Mouse (Mus musculus): ENCODE measurements around the gene Bsn. TPM values are rescaled to one million over a fixed set of nuclear protein-coding genes. Genes with fewer than 3 reads are reported as not detected.

Gene Bsn
- total RNA-seq, 4 experiments from 2014 or later = 208 to 264 (median 232) TPM

DNA sequence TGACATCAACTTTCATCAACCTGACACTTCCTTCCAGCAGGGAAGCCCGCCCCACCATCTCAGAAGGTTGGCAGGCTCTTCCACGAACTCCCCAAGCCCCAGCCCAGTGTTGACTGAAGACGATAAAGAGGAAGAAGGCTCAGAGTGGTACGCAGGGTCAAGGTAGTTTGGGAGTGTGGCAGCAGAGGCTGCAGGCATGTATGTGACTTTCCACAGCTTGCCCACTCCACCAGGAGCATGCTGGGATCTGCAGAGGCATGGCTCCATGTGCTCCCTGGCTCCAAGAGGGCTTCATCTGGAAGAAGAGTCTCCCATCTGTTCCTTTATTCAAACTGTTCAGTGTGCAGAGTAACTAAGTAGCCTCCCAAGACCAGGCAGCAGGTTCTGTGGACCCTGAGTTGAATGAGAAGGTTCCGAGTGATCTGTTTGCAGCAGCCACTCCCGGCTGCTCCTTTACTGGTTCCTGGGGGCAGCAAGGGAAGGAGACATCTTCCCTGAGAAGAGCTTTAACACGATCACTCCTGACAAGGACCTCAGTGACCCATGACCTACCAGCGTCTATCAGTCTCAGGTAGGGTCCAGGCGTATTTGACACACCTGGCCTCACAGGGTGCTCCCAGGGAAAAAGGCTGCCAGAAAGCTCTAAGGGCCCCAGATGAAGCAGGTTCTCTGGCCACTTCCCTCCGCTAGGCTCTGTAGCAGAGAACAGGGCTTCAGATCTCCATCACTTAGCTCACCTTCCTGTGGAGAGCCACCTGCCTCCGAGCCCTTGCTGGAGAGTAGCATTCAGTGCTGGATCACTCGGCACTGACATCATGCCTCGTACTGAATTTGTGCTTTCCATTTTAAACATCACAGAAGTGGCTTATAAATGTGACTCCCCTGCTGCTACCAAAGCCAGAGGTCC is 60.9 kb downstream of the Bsn start:
- DNase-seq (ENCODE audit: low spot score in 2 of 2) = no peak

DNA sequence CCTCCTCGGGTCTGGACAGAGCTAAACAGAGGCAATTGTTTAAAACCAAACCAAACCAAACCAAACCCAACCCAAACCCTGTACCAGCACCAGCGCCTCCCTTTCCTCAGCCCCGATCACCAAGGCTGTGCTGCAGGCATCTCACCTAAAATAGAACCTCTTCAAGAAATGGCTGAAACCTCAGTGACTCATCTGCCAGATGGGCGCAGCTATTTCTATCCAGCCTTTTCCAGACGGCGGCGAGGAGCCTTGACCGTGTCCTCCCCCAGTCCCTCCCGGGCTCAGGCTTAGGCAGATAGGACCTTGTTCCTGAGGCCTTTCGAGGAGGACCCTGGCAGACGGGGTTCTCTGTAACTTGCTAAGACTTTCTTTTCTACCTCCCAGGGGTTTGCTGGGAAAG is 61.9 kb downstream of the Bsn start:
- DNase-seq (ENCODE audit: low spot score in 2 of 2) = peak in 1 of 2 experiments; percentile 88

DNA sequence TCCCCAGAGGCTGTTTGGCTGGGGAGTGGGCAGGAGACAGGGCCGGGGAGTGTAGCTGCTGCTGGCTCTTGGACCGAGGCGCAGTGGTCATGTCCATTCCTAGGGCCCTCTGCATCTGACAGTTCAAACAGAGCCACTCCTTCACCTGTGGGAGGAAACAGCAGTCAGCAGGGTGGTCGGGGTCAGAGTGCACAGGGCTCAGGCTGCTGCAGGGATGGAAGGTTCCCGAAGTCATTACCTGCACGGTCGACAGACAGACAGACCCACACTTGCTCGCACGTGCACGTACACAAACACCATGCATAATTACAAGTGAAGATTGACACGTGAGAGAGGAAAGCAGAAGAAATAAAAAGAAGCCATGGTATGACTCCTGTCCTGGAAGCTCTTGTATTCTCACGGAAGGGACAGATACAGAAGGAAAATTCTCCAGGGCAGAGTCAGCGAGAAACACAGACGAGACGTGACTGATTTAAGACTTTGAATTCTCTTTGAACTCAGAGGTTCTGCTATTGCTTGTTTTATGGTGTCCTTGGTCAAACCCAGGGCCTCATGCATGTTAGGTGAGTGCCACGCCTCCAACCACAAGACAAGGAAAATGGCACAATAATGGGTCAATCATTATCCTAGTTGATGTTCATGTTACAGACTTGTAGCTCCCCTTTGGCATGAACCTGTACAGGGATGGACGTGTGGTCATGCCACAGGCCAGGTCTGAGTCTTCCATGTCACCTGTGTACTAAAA is 63.6 kb downstream of the Bsn start:
- no peak for DNase-seq (ENCODE audit: low spot score in 2 of 2)

DNA sequence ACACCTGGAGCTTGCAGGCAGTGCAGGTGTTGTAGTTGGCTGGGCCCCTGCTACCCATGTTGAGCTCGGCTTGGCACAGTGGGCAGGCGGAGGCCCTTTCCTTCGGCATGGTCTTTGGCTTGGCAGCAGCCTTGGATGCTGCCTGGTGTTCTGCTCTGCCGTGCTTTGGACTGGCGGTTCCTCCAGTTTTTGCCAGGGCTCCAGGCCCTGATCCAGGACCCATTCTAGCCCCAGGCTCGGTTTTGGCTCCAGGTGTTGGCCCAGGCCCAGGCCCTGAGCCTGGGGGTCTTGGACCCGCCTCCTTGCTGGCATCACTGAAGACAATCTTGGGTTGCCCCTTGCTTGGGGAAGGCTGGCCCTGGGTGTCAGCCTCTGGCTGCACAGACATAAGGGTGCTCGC is 64.5 kb downstream of the Bsn start:
- no peak for DNase-seq (ENCODE audit: low spot score in 2 of 2)

GRCm38 (mm10) chr9:108123916-108124315 is 66.3 kb downstream of the Bsn start:
- no peak for DNase-seq (ENCODE audit: low spot score in 2 of 2)

DNA sequence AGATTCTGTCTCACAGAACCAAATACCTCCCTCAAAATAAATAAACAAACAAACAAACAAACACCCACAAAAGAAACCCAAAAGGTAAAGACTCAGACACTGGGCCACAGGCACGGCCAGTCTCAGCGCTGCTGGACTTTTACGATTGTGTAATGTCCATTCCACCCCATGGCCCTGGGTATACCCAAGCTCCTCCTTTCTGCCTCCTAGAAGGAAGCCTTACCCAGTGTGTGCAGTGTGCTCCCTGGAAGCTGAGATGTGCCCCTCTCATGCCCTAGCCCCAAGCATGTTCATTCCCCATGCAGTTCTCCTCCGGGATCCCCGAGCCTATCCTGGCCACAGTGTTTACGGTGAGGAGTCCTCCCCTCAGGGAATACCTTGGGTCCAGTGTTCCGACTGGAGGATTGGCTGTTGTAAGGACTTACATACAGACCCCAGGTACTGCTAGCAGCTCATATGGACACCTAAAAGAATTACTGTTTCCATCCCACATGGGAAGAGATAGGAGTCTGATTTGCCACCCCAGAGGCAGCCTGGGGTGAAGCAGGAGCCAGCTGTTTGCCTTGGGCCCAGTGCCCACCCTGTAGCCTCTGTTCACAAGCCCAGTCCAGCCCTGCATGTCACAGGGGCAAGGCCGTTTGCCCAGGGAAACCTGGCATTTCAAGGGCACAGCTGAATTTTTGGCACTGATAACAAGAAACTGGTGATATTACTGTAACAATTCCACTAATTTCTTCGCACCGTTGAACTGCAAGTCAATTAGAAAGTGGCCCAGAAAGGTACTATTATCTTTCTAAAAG is 68.8 kb downstream of the Bsn start:
- no peak for DNase-seq (ENCODE audit: low spot score in 2 of 2)

GRCm38 (mm10) chr9:108120671-108121070 is 69.5 kb downstream of the Bsn start:
- DNase-seq (ENCODE audit: low spot score in 2 of 2) = no peak

GRCm38 (mm10) chr9:108119891-108120411 is 70.2 kb downstream of the Bsn start:
- no peak for DNase-seq (ENCODE audit: low spot score in 2 of 2)

- no peak for DNase-seq (ENCODE audit: low spot score in 2 of 2)
Measured at GRCm38 (mm10) chr9:108117143-108117542, 73.0 kb downstream of the Bsn start.

GRCm38 (mm10) chr9:108115290-108116077 is 74.7 kb downstream of the Bsn start:
- DNase-seq (ENCODE audit: low spot score in 2 of 2) = peak in 1 of 2 experiments; percentile 77

DNA sequence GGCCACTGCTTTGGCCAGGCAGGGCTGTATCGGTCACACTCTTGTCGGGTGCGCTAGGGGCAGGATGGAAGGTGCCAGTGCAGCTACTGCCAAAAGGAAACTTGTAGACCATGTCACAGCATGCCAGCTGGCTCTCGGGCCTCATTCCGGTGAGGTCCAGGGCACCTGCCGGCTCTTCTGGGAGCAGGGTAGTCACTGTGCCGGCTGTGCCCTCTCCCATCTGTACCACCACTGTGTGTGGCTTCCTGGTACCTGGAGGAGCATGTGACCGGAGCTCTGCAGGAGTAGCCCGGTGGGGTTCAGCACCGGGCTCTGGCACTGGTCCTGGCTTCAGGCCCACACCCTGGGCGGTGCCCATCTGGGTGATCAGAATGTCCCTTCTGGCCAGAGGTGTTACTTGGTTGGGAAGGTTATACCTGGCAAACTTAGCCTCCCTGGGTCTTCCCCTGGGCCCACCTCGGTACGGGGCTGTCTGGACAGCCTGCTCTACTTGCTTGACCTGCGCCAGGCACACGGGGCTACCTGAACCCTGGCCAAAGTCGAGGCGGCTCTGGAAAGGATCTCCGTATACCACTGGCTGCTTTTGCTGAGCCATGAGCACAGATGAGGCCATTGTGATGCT is 77.4 kb downstream of the Bsn start:
- no peak for DNase-seq (ENCODE audit: low spot score in 2 of 2)

GRCm38 (mm10) chr9:108111593-108112121 is 78.5 kb downstream of the Bsn start:
- no peak for DNase-seq (ENCODE audit: low spot score in 2 of 2)

GRCm38 (mm10) chr9:108111101-108111592 is 79.0 kb downstream of the Bsn start:
- no peak for DNase-seq (ENCODE audit: low spot score in 2 of 2)

DNA sequence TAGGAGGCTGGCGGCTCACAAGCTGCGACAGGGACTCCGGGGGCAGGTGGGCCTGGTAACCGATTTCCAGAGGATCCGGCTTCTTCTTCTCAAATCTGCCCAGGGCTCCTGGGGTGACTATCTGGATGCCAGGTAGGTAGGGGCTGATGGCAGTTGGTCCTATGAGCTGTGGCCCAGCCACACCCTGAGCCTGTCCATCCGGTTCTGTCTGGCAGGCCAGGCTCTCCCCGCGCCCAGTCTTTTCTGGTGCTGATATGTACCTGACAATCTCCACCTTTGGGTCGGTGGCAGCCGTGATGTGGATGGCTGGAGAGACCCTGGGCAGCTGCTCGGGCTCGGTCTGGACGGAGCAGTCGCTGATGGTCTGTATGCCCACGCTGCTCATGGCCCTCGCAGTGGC is 80.0 kb downstream of the Bsn start:
- DNase-seq (ENCODE audit: low spot score in 2 of 2) = no peak

DNA sequence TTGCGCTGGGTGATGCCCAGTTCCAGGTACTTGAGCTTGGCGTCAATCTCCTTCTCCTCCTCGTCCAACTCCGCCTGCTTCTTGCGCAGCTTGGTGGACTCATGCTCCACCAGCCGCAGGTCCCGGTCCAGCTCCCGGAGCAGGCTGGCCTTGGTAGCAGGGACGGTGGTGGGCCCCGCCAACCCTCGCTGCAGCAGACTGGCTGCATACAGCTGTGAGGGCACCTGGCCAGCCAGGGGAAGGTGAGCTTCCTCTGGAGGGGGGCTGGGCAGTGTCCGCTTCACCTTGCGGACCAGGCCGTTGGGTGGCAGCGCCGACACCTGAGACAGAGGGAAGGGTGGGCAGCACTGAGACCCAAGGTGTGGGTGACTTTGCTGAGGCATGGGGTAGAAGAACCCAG is 82.3 kb downstream of the Bsn start:
- no peak for DNase-seq (ENCODE audit: low spot score in 2 of 2)

DNA sequence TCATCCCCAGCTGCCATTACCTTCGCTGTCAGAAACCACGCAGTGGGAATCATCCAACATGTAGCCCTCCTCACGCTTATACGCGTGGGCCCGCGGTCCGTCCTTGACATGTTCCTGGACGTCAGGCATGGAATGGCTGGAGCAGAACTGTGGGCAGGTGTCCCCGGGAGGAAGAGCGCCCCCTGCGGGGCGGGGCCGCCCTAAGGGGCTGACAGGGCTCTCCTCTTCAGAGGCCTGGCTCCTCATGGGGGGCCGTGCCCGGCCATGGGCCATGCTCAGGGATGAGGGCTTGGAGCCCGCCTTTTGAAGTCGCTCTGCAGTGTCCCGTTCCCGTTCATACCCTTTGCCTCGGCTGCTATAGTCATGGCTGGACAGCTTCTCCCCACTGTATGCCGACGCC is 84.1 kb downstream of the Bsn start:
- no peak for DNase-seq (ENCODE audit: low spot score in 2 of 2)

DNA sequence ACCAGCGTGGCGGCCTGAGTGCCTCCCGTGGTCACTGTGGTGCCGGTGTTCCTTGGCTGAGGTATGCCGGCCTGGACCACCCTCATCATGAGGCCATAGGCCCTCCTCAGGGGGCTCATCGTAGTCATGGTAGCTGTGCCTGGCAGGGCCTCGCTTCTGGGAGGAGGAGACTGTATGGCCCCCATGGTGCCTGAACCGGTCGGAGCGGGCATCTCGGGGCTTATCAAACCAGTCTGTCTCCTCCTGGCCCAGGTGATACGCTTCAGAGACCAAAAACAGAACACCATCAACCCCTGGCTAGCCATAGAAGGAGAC is 84.7 kb downstream of the Bsn start:
- no peak for DNase-seq (ENCODE audit: low spot score in 2 of 2)

GRCm38 (mm10) chr9:108104766-108105548 is 85.2 kb downstream of the Bsn start:
- no peak for DNase-seq (ENCODE audit: low spot score in 2 of 2)

GRCm38 (mm10) chr9:108099619-108100018 is 90.6 kb downstream of the Bsn start:
- no peak for DNase-seq (ENCODE audit: low spot score in 2 of 2)

All from left cerebral cortex, adult 8-10 months (tissue).